Mouse (Mus musculus): ENCODE results near the gene Tubd1.
"Not testable (repeated sequence)": the region's sequence is repeated elsewhere in the genome, so short reads cannot be mapped to it uniquely, and the experiment has no call there.

Gene Tubd1

DNA sequence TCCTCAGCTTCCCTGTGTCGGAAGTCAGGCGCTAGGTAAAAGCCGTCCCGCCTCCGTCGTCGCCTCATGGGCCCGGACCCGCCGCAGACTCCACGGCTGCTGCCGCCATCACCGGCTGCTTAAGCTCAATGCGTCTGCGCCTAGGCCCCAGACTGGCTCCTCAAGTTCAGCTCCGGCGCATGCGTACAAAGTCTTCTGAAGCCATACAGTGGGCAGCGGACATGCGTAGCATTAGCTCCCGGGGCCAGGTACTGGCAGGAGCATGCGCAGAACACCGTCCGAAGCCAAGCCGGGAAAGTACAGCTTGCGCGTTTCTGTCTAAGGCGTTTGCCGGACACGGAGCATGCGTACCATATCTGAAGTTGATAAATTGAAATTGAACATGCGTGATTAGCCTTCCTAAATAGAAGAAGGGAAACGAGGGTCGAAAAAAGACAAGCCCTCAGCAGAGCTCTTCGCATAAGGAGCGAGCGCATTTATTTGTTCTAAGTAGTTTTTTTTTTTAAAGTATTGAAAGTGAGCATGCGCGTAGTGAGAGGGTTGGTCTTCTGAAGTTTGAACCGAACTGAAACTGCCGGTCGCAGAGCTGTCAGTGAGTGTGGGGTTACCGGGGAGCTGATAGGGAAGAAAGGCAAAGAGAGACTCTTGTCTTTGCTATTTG is at the start of gene Tubd1, which contains the start of gene Rps6kb1:
Gene Tubd1, plus strand, starts transcription at position 353 of the 661 bp plus-strand sequence.
Gene Rps6kb1, minus strand, starts transcription at position 167 of the 661 bp plus-strand sequence.
- peak; percentile 98 for DNase-seq (ENCODE audit: low spot score in 2 of 2)

DNA sequence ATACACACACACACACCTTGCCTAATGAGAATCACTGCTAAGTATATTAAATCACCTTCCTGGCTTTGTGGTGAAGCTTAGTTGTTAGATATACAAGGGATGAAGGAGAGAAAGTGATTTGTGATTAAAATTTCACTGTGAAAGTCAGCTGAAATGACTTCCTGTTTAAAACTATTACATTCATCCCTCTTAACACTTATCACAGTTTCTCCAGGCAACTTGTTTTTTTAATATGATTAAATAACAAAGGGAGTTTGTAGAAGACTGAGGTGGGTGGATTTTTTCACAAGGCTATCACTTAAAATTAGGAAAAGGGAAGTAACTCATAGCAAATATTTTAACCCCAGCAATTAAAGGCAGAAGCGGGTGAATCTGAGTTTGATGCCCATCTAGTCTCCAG is 47.4 kb upstream of the Tubd1 start:
- no peak for DNase-seq (ENCODE audit: low spot score in 2 of 2)

DNA sequence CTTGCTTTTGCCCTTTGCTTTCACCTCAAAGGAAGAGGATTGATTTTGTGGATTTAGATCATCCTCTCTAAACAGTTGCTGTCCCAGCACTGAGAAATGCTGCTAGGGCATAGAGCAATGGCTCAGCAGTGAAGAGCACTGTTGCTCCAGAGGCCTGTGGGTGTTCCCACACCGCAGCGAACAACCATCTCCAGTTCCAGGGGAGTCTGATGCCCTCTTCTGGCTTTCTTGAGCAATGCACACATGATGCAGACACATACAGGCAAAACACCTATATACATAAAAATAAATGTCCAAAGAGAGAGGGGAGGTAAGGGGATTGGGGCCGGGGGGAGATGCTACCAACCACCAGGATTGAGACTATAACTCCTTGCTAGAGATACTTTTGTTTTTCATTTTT is 46.9 kb upstream of the Tubd1 start:
- no peak for DNase-seq (ENCODE audit: low spot score in 2 of 2)

DNA sequence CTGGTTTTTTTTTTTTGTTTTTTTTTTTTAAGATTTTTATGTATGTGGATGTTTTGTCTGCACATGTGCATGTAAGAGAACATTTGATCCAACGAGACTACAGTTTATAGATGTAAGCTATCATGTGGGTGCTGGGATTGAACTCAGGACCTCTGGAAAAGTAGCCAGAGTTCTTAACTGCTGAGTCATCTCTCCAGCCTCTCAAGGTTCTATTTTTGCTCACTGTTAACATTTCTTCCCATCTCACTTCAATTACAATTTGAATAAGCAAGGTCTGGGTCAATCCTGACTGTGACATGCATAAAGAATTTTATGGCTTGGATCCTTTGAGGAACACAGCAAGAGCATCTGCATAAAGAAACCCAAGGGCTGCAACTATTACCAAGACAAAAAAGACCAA is 44.0 kb upstream of the Tubd1 start:
- DNase-seq (ENCODE audit: low spot score in 2 of 2), result no peak

DNA sequence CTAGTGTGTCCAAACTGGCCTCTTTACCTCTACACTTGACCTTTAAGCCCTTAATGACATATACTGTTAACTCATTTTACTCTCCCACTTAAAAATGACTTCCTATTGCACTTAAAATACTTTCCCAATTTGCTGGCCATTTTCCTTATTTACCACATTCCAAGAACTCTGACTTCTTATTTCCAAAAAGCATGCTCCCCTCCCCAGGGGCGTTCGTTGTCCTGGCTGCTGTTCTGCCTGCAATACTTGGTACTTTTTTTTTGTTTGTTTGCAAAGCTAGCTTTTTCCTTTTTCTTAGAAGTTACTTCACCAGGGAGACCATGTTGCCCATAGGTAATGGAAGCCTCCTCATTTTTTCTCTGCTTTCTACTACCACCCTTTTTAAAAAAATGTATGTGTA is 41.7 kb upstream of the Tubd1 start:
- no peak for DNase-seq (ENCODE audit: low spot score in 2 of 2)

DNA sequence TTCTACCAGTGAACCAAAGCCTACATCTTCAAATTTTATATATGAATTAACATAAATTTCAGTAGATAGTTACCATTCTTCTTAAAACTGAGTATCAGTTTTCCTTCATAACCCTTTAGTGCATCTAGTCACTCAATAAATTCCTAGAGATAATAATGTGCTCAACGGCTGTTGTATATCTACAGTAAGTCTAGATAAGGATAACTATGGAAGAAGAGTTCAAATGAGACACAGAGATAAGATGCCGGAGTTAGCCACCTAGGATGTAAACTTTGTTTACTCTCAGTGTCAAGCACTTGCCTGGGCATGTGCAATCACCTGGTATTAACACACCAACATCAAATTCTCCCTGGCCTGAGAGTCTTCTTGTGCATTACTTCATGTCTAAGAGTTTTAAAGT is 37.5 kb upstream of the Tubd1 start:
- no peak for DNase-seq (ENCODE audit: low spot score in 2 of 2)

DNA sequence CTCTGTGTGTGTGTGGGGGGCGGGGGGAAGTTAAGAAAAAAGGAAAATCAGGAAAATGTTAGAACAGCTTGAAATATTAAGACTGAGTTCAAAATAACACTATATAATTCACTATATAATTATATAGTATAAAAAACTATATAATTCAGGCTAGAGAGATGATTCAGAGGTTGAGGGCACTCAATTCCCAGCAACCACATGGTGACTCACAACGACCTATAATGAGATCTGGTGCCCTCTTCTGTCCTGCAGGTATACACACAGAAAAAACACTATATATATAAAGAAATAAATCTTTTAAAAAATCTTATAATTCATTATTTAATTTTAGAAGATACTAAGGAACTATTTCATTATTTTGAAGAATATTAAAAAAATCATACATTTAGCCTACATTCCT is 36.8 kb upstream of the Tubd1 start:
- DNase-seq (ENCODE audit: low spot score in 2 of 2), result no peak

DNA sequence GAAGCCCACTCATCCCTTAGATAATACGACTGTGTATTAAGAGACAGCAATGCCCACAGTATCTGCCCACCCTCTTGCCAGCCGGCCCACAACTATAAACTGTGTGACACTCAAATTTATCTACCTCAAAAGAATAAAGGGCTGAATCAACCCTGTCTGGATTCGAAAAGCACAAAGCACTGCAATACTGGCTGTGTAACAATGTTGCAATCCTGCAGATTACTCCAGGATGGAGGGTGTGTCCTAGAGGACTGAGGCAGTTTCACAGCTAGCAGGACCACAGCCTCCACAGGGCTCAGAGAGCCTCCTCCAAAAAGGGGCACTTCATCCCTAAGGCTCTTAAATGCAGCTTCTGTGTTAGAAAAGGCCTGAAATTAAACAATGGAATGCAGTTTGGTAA is 28.2 kb upstream of the Tubd1 start:
- DNase-seq (ENCODE audit: low spot score in 2 of 2), result no peak

DNA sequence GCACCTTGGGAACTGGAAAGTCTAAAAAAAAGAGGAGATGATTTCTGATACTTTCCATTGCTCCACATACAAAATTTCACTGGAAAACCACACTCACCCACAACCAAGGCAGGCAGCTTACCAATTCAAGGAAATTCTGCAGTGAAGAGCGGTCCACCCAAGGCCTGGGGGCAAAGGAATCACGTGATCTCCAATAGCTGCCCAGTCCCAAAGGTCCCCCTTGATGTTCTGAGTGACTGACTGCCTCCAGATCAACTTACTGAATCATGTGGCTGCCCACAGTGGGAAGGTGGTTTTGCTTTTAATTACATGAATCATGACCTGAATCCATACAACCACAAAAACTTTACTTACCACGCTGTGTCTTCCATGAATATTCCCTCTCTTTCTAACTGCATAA is 27.6 kb upstream of the Tubd1 start:
- no peak for DNase-seq (ENCODE audit: low spot score in 2 of 2)

DNA sequence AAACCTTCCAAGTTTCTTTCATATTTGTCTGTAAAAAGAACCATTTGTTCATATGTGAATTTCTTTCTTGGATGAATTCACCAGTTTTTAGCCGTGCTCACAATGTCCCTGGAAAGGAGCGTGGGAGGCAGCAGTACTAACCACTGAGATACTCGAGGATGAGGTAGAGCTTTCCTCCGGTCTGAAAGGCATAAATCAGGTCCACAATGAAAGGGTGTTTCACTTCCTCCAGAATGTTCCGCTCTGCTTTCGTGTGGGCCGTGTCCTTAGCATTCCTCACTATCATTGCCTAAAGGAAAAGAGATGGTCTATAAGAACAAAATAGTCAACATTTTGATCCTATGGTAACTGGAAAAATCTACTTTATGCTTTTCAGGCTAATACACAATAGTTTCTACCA is 25.0 kb upstream of the Tubd1 start:
- DNase-seq (ENCODE audit: low spot score in 2 of 2), result no peak

DNA sequence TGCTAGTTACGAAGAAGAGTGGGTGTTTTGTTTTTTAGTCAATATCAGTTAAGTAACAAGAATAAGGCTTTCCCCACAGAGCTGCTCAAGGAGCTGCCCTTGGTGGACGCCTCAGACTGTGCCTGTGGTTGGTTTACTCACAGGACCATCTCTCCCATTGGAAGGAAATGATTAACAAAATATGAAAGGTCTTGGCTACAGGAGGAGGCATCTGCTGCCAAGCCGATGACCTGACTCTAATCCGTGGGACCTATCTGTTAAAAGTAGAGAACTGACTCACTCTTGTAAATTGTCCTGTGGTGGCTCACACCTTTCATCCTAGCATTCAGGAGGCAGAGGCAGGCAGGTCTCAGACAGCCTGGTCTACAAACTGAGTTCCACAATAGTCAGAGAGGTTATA is 17.3 kb upstream of the Tubd1 start:
- DNase-seq (ENCODE audit: low spot score in 2 of 2), result no peak

DNA sequence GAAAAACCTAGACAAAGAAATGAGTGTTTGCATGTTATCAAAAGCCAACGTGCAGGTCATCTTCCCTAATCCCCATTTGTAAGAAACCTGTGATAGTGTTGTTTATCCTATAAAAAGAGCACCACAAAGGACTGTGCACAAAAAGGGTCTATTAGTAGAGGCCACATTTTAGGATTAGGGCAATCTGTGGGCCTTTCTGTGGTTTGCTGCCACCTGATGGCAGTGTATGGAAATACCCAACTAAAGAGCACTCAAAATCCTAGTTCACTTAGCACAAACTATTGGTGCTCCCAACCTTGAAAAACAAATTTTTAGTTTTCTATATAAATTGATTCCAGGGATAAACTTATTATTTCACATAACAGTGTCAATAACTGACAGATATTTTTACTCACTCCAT is 12.0 kb upstream of the Tubd1 start:
- DNase-seq (ENCODE audit: low spot score in 2 of 2), result no peak

DNA sequence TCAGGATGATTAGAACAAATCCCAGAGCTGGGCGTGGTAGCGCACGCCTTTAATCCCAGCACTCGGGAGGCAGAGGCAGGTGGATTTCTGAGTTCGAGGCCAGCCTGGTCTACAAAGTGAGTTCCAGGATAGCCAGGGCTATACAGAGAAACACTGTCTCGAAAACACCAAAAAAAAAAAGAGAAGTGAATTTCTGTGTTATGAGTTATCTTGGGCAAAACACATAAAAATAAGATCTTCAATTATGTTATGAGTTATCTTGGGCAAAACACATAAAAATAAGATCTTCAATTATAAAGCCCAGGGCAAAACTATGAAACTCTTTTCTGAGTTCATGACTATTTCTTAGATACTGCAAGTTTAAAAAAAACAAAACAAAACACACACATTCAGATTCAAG is 11.5 kb upstream of the Tubd1 start:
- not testable (repeated sequence) for DNase-seq (ENCODE audit: low spot score in 2 of 2)

DNA sequence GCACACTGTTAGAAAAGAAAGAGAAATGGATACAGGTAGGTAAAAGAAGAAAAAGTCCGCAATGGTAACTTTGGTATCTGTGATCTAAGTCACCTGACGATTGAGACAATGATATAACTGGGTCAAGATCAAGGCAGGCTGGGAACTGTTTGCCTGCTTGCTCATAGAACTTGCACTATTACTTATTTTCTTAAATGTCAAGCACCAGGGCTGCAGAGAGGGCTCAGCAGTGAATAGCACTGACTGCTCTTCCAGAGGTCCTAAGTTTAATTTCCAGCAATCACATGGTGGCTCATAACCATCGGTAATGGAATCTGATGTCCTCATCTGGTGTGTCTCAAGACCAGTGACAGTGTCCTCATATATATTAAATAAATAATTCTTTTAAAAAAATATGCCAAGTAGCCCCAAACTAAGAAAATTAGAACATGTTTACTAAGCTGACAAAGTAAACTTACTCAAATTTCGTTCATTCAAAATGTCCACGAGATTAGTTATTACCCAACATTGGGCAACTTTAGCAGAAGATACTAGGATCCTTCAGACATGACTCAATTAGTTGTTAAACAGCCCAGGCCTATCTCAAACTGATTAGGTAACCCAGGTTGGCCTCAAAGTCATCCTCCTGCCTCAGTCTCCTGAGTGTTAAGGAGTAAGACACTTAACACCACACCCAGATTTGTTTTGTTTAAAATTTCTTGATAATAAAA is 10.4 kb upstream of the Tubd1 start:
- no peak for DNase-seq (ENCODE audit: low spot score in 2 of 2)

DNA sequence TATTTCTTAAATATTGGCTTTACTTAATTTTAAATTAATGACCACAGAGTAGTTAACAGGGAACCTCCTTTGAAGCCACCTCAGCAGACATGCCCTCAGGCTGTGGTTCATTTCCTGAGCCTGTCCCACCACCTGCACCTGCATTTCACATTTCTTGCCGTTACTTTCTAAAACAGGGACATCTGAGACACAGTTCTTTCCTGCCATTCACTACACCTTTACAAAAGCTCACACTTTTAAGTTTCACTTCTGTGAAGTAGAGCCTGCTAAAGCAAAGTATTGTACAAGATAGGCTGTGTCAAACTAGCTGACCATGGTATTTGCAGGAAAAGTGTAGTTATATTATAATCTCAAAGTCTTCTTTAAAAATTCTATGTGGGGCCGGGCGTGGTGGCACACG is 6.0 kb upstream of the Tubd1 start:
- DNase-seq (ENCODE audit: low spot score in 2 of 2), result no peak

DNA sequence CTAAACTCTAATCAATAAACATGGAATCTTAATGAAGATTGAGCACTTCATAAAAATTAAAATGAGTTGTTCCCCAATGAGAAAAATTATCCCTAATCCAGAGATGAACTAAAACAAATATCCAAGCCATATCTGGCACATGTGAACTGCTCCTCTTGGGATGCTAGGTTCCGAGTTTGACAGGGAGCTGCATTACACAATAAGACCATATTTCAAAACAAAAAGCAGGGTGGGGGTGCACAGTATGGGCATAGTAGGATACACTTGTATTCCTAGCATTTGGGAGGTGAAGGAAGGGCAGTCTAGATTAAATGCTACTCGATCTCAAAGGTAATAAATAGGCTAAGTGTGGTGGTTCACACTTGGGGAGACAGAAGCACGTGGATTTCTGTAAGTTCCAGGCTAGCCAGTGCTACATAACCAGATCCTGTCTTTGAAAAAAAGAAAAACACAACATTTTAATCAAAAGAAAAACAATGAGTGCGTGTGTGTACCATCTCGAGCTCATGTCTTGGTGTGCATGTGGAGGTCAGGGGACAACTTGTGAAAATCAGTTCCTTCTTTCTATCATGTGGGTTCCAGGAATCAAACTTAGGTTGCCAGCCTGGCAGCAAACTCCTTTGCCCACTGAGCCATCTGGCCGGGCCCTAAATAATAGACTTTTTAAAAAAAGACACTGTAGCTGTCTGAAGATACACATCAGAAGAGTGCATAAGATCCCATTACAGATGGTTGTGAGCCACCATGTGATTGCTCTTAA is 4.9 kb upstream of the Tubd1 start:
- no peak for DNase-seq (ENCODE audit: low spot score in 2 of 2)

DNA sequence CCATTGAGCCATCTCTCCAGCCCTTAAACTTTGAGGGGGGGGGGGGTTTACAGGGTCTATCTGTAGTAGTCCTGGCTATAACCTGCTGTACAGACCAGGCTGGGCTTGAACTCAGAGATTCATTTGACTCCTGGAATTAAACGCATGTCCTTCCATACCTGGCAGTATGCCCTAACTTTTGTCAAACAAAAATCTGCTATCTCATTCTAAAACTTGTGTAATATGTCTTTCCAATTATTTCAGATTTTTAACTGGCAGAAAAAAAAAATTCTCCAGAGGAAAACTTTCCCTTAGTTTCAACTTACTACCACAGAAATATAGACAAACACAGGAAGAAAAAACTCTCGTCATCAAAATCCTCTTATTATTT is 4.3 kb upstream of the Tubd1 start:
- no peak for DNase-seq (ENCODE audit: low spot score in 2 of 2)

DNA sequence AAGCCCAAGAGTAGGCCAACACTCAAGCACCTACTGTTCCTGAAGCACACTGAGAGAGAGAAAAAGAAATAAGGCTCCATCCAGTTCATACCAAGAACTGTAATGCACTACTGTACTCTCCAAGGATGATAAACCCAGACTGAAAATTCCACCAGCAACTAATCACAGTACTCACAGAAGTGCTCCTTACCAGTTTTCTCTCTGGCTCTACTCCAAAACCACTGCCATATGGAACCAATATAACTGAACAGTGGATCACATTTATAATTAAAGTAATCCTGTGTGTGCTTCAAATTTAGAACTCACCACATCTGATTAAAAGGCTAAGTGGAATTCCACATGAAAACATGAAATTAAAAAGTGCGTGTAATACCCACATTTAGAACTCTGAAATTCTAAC is 1.9 kb upstream of the Tubd1 start:
- DNase-seq (ENCODE audit: low spot score in 2 of 2), result no peak

DNA sequence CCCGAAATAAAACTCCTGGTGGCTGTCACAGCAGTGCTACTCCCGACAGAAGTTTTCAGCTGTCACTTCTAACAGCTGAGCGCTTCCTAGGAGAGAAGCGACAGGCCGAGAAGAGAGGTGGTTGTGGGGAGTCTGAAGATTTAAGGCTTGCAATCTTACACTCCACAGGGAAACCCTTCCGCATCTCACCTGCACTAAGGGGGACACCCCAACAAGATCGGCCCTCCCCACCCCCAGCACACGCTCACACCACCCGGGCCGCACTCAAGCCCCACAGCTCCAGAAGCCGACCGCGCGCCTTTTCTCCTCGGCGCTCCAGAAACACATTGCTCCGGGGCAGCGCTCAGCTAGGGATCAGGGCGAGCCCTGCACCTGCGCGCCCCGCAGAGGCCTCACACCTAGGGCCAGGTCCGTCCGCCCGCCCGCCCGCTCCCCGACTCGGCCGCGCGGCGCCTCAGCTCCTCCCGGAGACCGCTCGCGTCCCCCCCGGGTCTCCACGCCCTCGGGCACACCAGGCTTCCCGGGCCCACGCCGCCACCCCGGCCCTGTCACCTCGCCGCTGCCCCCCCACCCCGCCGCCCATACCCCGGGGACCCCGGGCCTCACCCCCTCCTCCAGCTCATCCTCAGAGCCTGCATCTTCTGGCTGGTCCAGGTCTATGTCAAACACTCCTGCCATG is 692 bp upstream of the Tubd1 start:
- DNase-seq (ENCODE audit: low spot score in 2 of 2), result peak in 1 of 2 experiments; percentile 22

DNA sequence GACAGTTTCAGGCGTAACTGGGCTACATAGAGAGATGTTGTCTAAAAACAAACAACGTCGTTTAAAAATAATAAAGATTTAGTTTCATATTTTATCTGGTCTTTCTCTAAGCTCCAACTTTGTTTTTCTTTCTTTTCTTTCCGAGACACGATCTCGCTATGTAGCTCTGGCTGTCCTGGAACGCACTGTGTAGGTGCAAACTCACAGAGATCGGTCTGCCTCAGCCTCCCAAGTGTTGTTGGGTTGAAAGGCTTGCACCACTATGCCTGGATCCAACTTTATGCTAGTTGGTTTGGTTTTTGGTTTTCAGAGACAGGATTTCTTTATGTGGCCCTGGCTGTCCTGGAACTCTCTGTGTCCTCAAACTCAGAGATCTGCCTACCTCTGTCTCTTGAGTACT is 765 bp downstream of the Tubd1 start:
- no peak for DNase-seq (ENCODE audit: low spot score in 2 of 2)

DNA sequence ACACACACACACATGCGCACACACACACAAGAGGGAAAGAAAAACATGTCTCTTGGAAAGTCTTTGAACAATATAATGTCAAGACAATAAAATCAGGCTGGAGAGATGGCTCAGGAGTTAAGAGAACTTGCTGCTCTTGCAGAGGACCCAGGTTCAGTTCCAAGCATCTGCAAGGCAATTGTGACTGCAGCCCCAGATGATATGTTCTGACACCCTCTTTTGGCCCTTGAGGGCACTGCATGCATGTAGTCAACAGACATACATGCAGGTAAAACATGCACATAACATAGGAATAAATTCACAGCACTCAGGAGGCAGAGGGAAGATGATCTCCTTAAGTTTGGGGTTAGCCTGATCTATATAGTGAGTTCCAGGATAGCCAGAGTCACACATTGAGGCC is 2.6 kb downstream of the Tubd1 start:
- DNase-seq (ENCODE audit: low spot score in 2 of 2), result no peak

DNA sequence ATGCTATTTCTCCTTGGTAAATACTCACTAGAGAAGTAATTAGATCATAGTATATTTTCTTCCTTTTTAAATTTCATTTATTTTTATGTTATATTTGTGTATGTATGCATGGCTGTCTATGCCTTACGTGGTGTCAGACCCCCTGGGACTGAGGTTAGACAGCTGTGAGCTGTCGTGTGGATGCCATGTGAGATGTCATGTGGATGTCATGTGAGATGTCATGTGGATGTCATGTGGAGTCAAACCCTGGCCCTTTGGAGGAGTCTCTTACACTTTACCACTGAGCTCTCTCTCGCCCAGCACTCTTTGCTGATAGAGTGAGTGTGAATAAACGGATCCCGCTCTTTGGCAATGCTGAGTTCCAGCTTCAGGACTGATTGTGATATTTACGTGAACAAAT is 8.7 kb downstream of the Tubd1 start:
- no peak for DNase-seq (ENCODE audit: low spot score in 2 of 2)
